Mouse (Mus musculus): ENCODE measurements around the gene Eno3. TPM values are rescaled to one million over a fixed set of nuclear protein-coding genes. Genes with fewer than 3 reads are reported as not detected.

Eno3 gene
- polyA plus RNA-seq, 1 experiment: 1,151 TPM

GRCm38 (mm10) chr11:70657573-70657972, 571 bp downstream of the Eno3 start:
- Histone ChIP-seq H3K4me3 (ENCODE audit: insufficient read depth, poor library complexity, severe bottlenecking) (peak overlapping the region; percentile 99), H3ac (ENCODE audit: control insufficient read depth, insufficient read length, low read depth) (peak overlapping the region; percentile 74), H3K79me2 (ENCODE audit: control insufficient read depth, insufficient read depth) (peaks cover 90% of the 10 kb centered on the region), H3K27me3 (ENCODE audit: control insufficient read depth, insufficient read depth, insufficient read length) (no peaks in the 10 kb centered on the region), H3K36me3 (ENCODE audit: control insufficient read depth, insufficient read depth) (peaks cover 50% of the 10 kb centered on the region), H3K79me3 (ENCODE audit: low read depth) (peaks cover 59% of the 10 kb centered on the region)
- TF ChIP-seq FOSL1 (IDR thresholded peaks at IDR 0.05; ENCODE audit: insufficient read depth, low read length, poor library complexity, severe bottlenecking) (no peak), MYOG (IDR thresholded peaks at IDR 0.05; ENCODE audit: control insufficient read depth, extremely low read depth, insufficient read length) (no peak), CTCF (IDR thresholded peaks at IDR 0.05; ENCODE audit: control insufficient read depth, insufficient read depth, insufficient read length) (no peak), CEBPB (IDR thresholded peaks at IDR 0.05; ENCODE audit: low read depth) (no peak), USF1 (IDR thresholded peaks at IDR 0.05; ENCODE audit: low read depth) (no peak), MYOD1 (IDR thresholded peaks at IDR 0.05; ENCODE audit: control insufficient read depth, insufficient read length, low read depth) (no peak)

- Histone ChIP-seq H3K79me2 (ENCODE audit: control insufficient read depth, insufficient read depth) (peaks cover 85% of the 10 kb centered on the region), H3K36me3 (ENCODE audit: control insufficient read depth, insufficient read depth) (peaks cover 50% of the 10 kb centered on the region), H3K79me3 (ENCODE audit: low read depth) (peaks cover 55% of the 10 kb centered on the region), H3K4me3 (ENCODE audit: insufficient read depth, poor library complexity, severe bottlenecking) (peak overlapping the region; percentile 99), H3K27me3 (ENCODE audit: control insufficient read depth, insufficient read depth, insufficient read length) (no peaks in the 10 kb centered on the region), H3ac (ENCODE audit: control insufficient read depth, insufficient read length, low read depth) (peak overlapping the region; percentile 74)
- no peak for TF ChIP-seq MAX (IDR thresholded peaks at IDR 0.05)
- no peak for TF ChIP-seq MYOD1 (IDR thresholded peaks at IDR 0.05; ENCODE audit: control insufficient read depth, insufficient read length, low read depth)
- TF ChIP-seq CTCF (IDR thresholded peaks at IDR 0.05; ENCODE audit: control insufficient read depth, insufficient read depth, insufficient read length): no peak
- no peak for TF ChIP-seq MYOG (IDR thresholded peaks at IDR 0.05; ENCODE audit: control insufficient read depth, extremely low read depth, insufficient read length)
- TF ChIP-seq CEBPB (IDR thresholded peaks at IDR 0.05; ENCODE audit: low read depth): no peak
- no peak for TF ChIP-seq FOSL1 (IDR thresholded peaks at IDR 0.05; ENCODE audit: insufficient read depth, low read length, poor library complexity, severe bottlenecking)
- TF ChIP-seq USF1 (IDR thresholded peaks at IDR 0.05; ENCODE audit: low read depth): no peak
Measured at GRCm38 (mm10) chr11:70657991-70658390, 989 bp downstream of the Eno3 start.

- Histone ChIP-seq H3K27me3 (ENCODE audit: control insufficient read depth, insufficient read depth, insufficient read length) (no peaks in the 10 kb centered on the region), H3K4me3 (ENCODE audit: insufficient read depth, poor library complexity, severe bottlenecking) (peak overlapping the region; percentile 99), H3ac (ENCODE audit: control insufficient read depth, insufficient read length, low read depth) (peak overlapping the region; percentile 74), H3K79me2 (ENCODE audit: control insufficient read depth, insufficient read depth) (peaks cover 80% of the 10 kb centered on the region), H3K36me3 (ENCODE audit: control insufficient read depth, insufficient read depth) (peaks cover 48% of the 10 kb centered on the region), H3K79me3 (ENCODE audit: low read depth) (peaks cover 50% of the 10 kb centered on the region)
- peak; percentile 12 for TF ChIP-seq MAX (IDR thresholded peaks at IDR 0.05)
- no peak for TF ChIP-seq CTCF (IDR thresholded peaks at IDR 0.05; ENCODE audit: control insufficient read depth, insufficient read depth, insufficient read length)
- TF ChIP-seq MYOD1 (IDR thresholded peaks at IDR 0.05; ENCODE audit: control insufficient read depth, insufficient read length, low read depth): peak; percentile 51
- TF ChIP-seq CEBPB (IDR thresholded peaks at IDR 0.05; ENCODE audit: low read depth): no peak
- no peak for TF ChIP-seq MYOG (IDR thresholded peaks at IDR 0.05; ENCODE audit: control insufficient read depth, extremely low read depth, insufficient read length)
Measured at GRCm38 (mm10) chr11:70658521-70658920, 1.5 kb downstream of the Eno3 start.

- peaks cover 46% of the 10 kb centered on the region for H3K79me3 ChIP-seq (ENCODE audit: low read depth)
- H3K36me3 ChIP-seq (ENCODE audit: control insufficient read depth, insufficient read depth): peaks cover 50% of the 10 kb centered on the region
- H3ac ChIP-seq (ENCODE audit: control insufficient read depth, insufficient read length, low read depth): peak overlapping the region; percentile 55
- H3K4me3 ChIP-seq (ENCODE audit: insufficient read depth, poor library complexity, severe bottlenecking): peak overlapping the region; percentile 16
- TF ChIP-seq MYOD1 (IDR thresholded peaks at IDR 0.05; ENCODE audit: control insufficient read depth, insufficient read length, low read depth): no peak
- peak; percentile 11 for TF ChIP-seq MAX (IDR thresholded peaks at IDR 0.05)
- peaks cover 76% of the 10 kb centered on the region for H3K79me2 ChIP-seq (ENCODE audit: control insufficient read depth, insufficient read depth)
- H3K27me3 ChIP-seq (ENCODE audit: control insufficient read depth, insufficient read depth, insufficient read length): no peaks in the 10 kb centered on the region
Measured at GRCm38 (mm10) chr11:70658942-70659341, 1.9 kb downstream of the Eno3 start.

- Histone ChIP-seq H3K4me3 (ENCODE audit: insufficient read depth, poor library complexity, severe bottlenecking) (no peak overlapping the region), H3ac (ENCODE audit: control insufficient read depth, insufficient read length, low read depth) (no peak overlapping the region), H3K36me3 (ENCODE audit: control insufficient read depth, insufficient read depth) (peaks cover 64% of the 10 kb centered on the region), H3K79me2 (ENCODE audit: control insufficient read depth, insufficient read depth) (peaks cover 70% of the 10 kb centered on the region), H3K27me3 (ENCODE audit: control insufficient read depth, insufficient read depth, insufficient read length) (no peaks in the 10 kb centered on the region), H3K79me3 (ENCODE audit: low read depth) (peaks cover 46% of the 10 kb centered on the region)
- TF ChIP-seq MYOG (IDR thresholded peaks at IDR 0.05; ENCODE audit: control insufficient read depth, extremely low read depth, insufficient read length): no peak
- no peak for TF ChIP-seq MYOD1 (IDR thresholded peaks at IDR 0.05; ENCODE audit: control insufficient read depth, insufficient read length, low read depth)
- no peak for TF ChIP-seq FOSL1 (IDR thresholded peaks at IDR 0.05; ENCODE audit: insufficient read depth, low read length, poor library complexity, severe bottlenecking)
- TF ChIP-seq CEBPB (IDR thresholded peaks at IDR 0.05; ENCODE audit: low read depth): no peak
- no peak for TF ChIP-seq CTCF (IDR thresholded peaks at IDR 0.05; ENCODE audit: control insufficient read depth, insufficient read depth, insufficient read length)
Measured at GRCm38 (mm10) chr11:70660571-70660970, 3.6 kb downstream of the Eno3 start.

- peaks cover 49% of the 10 kb centered on the region for H3K79me3 ChIP-seq (ENCODE audit: low read depth)
- H3ac ChIP-seq (ENCODE audit: control insufficient read depth, insufficient read length, low read depth): no peak overlapping the region
- H3K27me3 ChIP-seq (ENCODE audit: control insufficient read depth, insufficient read depth, insufficient read length): no peaks in the 10 kb centered on the region
- TF ChIP-seq USF1 (IDR thresholded peaks at IDR 0.05; ENCODE audit: low read depth) (no peak), CEBPB (IDR thresholded peaks at IDR 0.05; ENCODE audit: low read depth) (no peak), MAX (IDR thresholded peaks at IDR 0.05) (no peak), MYOG (IDR thresholded peaks at IDR 0.05; ENCODE audit: control insufficient read depth, extremely low read depth, insufficient read length) (no peak), CTCF (IDR thresholded peaks at IDR 0.05; ENCODE audit: control insufficient read depth, insufficient read depth, insufficient read length) (no peak), FOSL1 (IDR thresholded peaks at IDR 0.05; ENCODE audit: insufficient read depth, low read length, poor library complexity, severe bottlenecking) (no peak), MYOD1 (IDR thresholded peaks at IDR 0.05; ENCODE audit: control insufficient read depth, insufficient read length, low read depth) (no peak)
- no peak overlapping the region for H3K4me3 ChIP-seq (ENCODE audit: insufficient read depth, poor library complexity, severe bottlenecking)
- H3K79me2 ChIP-seq (ENCODE audit: control insufficient read depth, insufficient read depth): peaks cover 73% of the 10 kb centered on the region
- peaks cover 64% of the 10 kb centered on the region for H3K36me3 ChIP-seq (ENCODE audit: control insufficient read depth, insufficient read depth)
Measured at GRCm38 (mm10) chr11:70663101-70663500, 6.1 kb downstream of the Eno3 start.

Measured in C2C12 (cell line).